Mouse (Mus musculus) olfactory bulb, adult 2 months (tissue): Measurements from ENCODE around the gene Smoc1. TPM values are rescaled to one million over a fixed set of nuclear protein-coding genes. Genes with fewer than 3 reads are reported as not detected.

Experiments used
- H3K27ac ChIP-seq: fragments of 200-500 bp; 2 replicates; pipeline ENCODE4 v1.5.1; 2012; ENCODE audit warnings: low read depth, low read length; ENCODE audit not compliant: insufficient read depth
- H3K4me1 ChIP-seq: fragments of 200-500 bp; 2 replicates; pipeline ENCODE4 v1.6.1; 2012; ENCODE audit warnings: low read length; ENCODE audit not compliant: control insufficient read depth, insufficient read depth
- H3K4me3 ChIP-seq: fragments of 200-500 bp; 2 replicates; pipeline ENCODE4 v1.5.1; 2012; ENCODE audit warnings: mild to moderate bottlenecking, low read depth, low read length, moderate library complexity; ENCODE audit not compliant: insufficient read depth
- CTCF ChIP-seq: fragments of 200-500 bp; IDR thresholded peaks from 2 replicates; pipeline ENCODE4 v1.5.1; 2012; ENCODE audit warnings: low read depth, mild to moderate bottlenecking, low read length, moderate library complexity; ENCODE audit not compliant: insufficient read depth
- POLR2A ChIP-seq: fragments of 200-500 bp; IDR thresholded peaks from 2 replicates; pipeline ENCODE4 v1.6.1; 2012; ENCODE audit warnings: mild to moderate bottlenecking, low read depth, low read length, moderate library complexity; ENCODE audit not compliant: insufficient read depth
- WGBS: fragments of 180-500 bp; shearing (Covaris S2); methylation state at CpG from one replicate; pipeline ENCODE4 v1.1.7; 2018; 5-methylcytosine and 5-hydroxymethylcytosine counted together
- polyA plus RNA-seq: library from polyadenylated mRNA; stranded (reverse); fragments of >200 nt; gene quantifications from 2 replicates; pipeline ENCODE4 v1.2.4, GENCODE M21; 2012; ENCODE audit warnings: low replicate concordance; ENCODE audit not compliant: missing spikeins, insufficient read depth, insufficient read length

Smoc1 gene
- polyA plus RNA-seq, 1 experiment, result not detected

DNA sequence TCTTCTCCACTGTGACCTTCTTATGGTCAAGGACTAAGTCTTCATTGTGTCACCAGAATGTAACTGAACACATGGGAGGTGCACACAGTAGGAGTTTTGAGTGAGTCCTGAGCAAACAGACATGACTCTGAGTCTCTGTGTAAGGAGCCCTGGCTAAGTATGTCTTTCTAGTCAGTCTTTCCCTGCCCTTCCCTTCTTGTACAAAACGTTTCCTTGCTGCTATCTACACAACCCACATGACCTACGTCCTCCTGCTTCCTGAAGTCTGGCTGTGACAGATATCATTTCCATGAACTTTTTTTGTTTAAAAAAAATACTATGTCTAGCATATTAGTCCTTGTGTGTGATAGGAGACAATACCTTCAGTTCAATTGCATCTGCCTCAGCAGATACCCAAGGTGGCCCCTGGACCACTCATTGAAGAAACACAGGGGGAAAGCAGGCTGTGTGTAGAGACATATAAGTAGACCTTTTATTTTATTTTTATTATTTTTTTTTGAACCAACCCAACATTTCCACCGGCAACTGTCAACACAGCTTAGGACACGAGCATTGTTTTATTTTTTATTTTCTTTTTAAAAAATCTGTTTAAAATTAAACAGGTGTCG, 171.0 kb downstream of the Smoc1 start:
- H3K27ac ChIP-seq, result no peak overlapping the region
- H3K4me3 ChIP-seq, result no peak overlapping the region
- TF ChIP-seq CTCF (no peak), POLR2A (no peak)
- peaks cover 8% of the 10 kb centered on the region; the same call in 1 of the 2 replicates for H3K4me1 ChIP-seq
- 80% methylated on average over 5 of the region's 5 CpGs for WGBS

- WGBS, result 38% methylated on average over 23 of the region's 23 CpGs
Observed at GRCm38 (mm10) chr12:81199280-81199955, 172.8 kb downstream of the Smoc1 start.

DNA sequence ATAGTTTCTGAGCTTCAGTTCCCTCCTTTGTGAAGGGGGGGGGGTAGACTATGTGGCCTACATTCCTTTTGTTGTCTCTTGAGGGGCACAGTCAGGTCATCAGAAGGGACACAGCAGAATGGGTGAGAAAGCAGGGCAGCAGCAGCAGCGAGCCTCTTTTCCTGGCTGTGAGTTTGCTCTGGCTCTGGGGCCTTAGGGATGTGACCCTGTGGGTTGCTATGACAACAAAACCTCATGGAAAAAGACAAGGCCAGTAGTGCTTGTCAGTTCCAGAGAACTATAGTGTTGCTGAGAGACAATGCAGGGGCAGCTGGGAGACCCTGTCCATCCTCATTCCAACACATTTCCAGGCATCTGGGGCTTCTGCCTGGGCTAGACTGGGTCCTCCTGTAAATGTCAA, 176.6 kb downstream of the Smoc1 start:
- 46% methylated on average over 1 of the region's 1 CpGs for WGBS
- H3K27ac ChIP-seq, result no peak overlapping the region
- no peak overlapping the region for H3K4me3 ChIP-seq
- H3K4me1 ChIP-seq, result peaks cover 8% of the 10 kb centered on the region; the same call in 1 of the 2 replicates
- TF ChIP-seq CTCF (no peak), POLR2A (no peak)

More at GRCm38 (mm10) chr12:81199280-81199955, 172.8 kb downstream of the Smoc1 start:
- H3K27ac ChIP-seq, result no peak overlapping the region
- H3K4me3 ChIP-seq, result no peak overlapping the region
- H3K4me1 ChIP-seq, result peaks cover 8% of the 10 kb centered on the region; the same call in 1 of the 2 replicates
- TF ChIP-seq CTCF (peak; percentile 77), POLR2A (no peak)

- Histone ChIP-seq H3K4me1 (0 out of 2 replicates have a peak, but pooled peaks cover 4% of the 10 kb centered on the region), H3K4me3 (no peak overlapping the region), H3K27ac (no peak overlapping the region)
- TF ChIP-seq POLR2A (no peak), CTCF (no peak)
- WGBS, result 30% methylated on average over 6 of the region's 6 CpGs
Observed at GRCm38 (mm10) chr12:81205619-81206560, 179.3 kb downstream of the Smoc1 start.

DNA sequence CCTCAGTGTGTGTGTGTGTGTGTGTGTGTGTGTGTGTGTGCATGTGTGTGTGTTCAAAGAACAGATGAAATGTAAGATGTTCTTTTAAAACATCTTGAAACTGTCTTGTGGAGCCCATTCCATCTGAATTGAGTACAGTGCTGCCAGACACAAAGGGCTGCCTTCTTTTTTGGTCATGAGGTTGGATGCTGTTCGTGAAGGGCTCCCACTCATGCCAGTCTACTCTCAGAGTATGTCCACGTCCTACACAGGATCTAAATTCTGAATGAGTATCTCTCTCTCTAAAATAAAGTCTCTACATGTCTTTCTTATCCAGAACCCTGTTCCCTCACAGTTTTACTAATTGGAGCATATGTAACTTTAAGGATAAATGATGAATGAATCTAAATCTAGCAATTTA, 182.0 kb downstream of the Smoc1 start:
- no peak overlapping the region for H3K4me3 ChIP-seq
- WGBS, result 64% methylated on average over 2 of the region's 2 CpGs
- no peak for TF ChIP-seq POLR2A
- no peak for TF ChIP-seq CTCF
- H3K4me1 ChIP-seq, result no peaks in the 10 kb centered on the region
- H3K27ac ChIP-seq, result no peak overlapping the region

DNA sequence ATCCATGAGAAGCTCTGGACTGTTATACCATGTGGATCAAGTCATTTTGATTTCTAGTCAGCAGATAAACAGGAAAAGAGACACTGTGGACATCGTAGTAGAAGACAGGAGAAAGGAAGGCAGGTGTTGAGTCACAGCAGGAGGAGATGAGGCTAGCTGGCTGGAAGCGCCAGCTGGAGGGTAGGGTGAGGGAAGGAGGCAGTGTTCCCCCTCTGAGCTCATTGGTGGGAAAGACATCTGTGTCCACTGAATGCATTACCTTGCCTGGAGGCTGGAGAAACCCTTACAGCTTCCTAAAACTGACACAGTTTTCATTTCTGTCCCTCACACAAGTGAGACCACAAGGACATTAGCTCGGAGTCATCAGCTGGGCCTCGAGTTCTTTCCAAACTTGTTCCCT, 192.7 kb downstream of the Smoc1 start:
- 59% methylated on average over 4 of the region's 4 CpGs for WGBS
- Histone ChIP-seq H3K4me3 (no peak overlapping the region), H3K4me1 (peaks cover 12% of the 10 kb centered on the region), H3K27ac (no peak overlapping the region)
- TF ChIP-seq CTCF, result no peak
- TF ChIP-seq POLR2A, result no peak

- peaks cover 15% of the 10 kb centered on the region for H3K4me1 ChIP-seq
- no peak overlapping the region for H3K4me3 ChIP-seq
- WGBS, result 82% methylated on average over 2 of the region's 2 CpGs
- no peak for TF ChIP-seq POLR2A
- no peak overlapping the region for H3K27ac ChIP-seq
Observed at GRCm38 (mm10) chr12:81223276-81223675, 196.7 kb downstream of the Smoc1 start.

GRCm38 (mm10) chr12:81224843-81225242, 198.2 kb downstream of the Smoc1 start:
- H3K27ac ChIP-seq, result no peak overlapping the region
- H3K4me1 ChIP-seq, result peaks cover 10% of the 10 kb centered on the region
- TF ChIP-seq POLR2A (no peak), CTCF (no peak)
- WGBS, result 78% methylated on average over 2 of the region's 2 CpGs
- H3K4me3 ChIP-seq, result no peak overlapping the region
